ENCODE assay signal across 10 mouse cellular contexts in genomic region chr1:91747583-91747982, GRCm38 (mm10). TPM values are rescaled to one million over a fixed set of nuclear protein-coding genes. Genes with fewer than 3 reads are reported as not detected.
DNase-seq lines count a peak whose midpoint lies in the region; ATAC-seq and TF ChIP-seq lines count a peak whose summit lies in the region.
"Had no signal": no experiment of that assay in that cellular context is flagged by ENCODE, and none has a peak within 500 bp of the region (broad histone marks: within the 10 kb centered on the region; RNA-seq: fewer than 3 reads in every experiment).

No protein-coding gene starts in this region.

- no peaks in the 10 kb centered on the region for H3K27me3 ChIP-seq in liver, embryonic 11.5 days (replicated peaks; ENCODE audit: control insufficient read depth, insufficient read depth, low read length)
- H3K27me3 ChIP-seq in liver, embryonic 12.5 days (replicated peaks) = no peaks in the 10 kb centered on the region
- no peaks in the 10 kb centered on the region for H3K27me3 ChIP-seq in forebrain, embryonic 15.5 days
- H3K27me3 ChIP-seq in hindbrain, postnatal 0 days (ENCODE audit: insufficient read depth, low read length) = no peaks in the 10 kb centered on the region
- H3K27me3 ChIP-seq in midbrain, embryonic 14.5 days (ENCODE audit: control insufficient read depth, insufficient read depth, low read length) = 0 out of 2 replicates have a peak, but pooled peaks cover 4% of the 10 kb centered on the region
- H3K27me3 ChIP-seq: neural tube, embryonic 12.5 days had no signal

- no peaks in the 10 kb centered on the region for H3K9me3 ChIP-seq in liver, embryonic 11.5 days (ENCODE audit: control insufficient read depth, low read length)
- H3K9me3 ChIP-seq in liver, embryonic 12.5 days (replicated peaks) = no peaks in the 10 kb centered on the region
- H3K9me3 ChIP-seq in forebrain, embryonic 15.5 days = no peaks in the 10 kb centered on the region
- no peaks in the 10 kb centered on the region for H3K9me3 ChIP-seq in hindbrain, postnatal 0 days (ENCODE audit: low read length)
- no peaks in the 10 kb centered on the region for H3K9me3 ChIP-seq in midbrain, embryonic 14.5 days (ENCODE audit: control insufficient read depth, low read length)
- H3K9me3 ChIP-seq: neural tube, embryonic 12.5 days had no signal

- no peak overlapping the region for H3K9ac ChIP-seq in liver, embryonic 11.5 days (ENCODE audit: low read depth, low read length)
- H3K9ac ChIP-seq in liver, embryonic 12.5 days = no peak overlapping the region
- no peak overlapping the region for H3K9ac ChIP-seq in forebrain, embryonic 15.5 days (replicated peaks)
- no peak overlapping the region for H3K9ac ChIP-seq in hindbrain, postnatal 0 days (replicated peaks; ENCODE audit: low read length)
- H3K9ac ChIP-seq in midbrain, embryonic 14.5 days (replicated peaks; ENCODE audit: low read length) = no peak overlapping the region
- H3K9ac ChIP-seq: neural tube, embryonic 12.5 days had no signal

- no peaks in the 10 kb centered on the region for H3K36me3 ChIP-seq in liver, embryonic 11.5 days (ENCODE audit: control insufficient read depth, insufficient read depth, low read length)
- H3K36me3 ChIP-seq in liver, embryonic 12.5 days = no peaks in the 10 kb centered on the region
- no peaks in the 10 kb centered on the region for H3K36me3 ChIP-seq in forebrain, embryonic 15.5 days
- no peaks in the 10 kb centered on the region for H3K36me3 ChIP-seq in hindbrain, postnatal 0 days (ENCODE audit: insufficient read depth, low read length)
- H3K36me3 ChIP-seq in midbrain, embryonic 14.5 days (ENCODE audit: control insufficient read depth, insufficient read depth, low read length) = no peaks in the 10 kb centered on the region
- H3K36me3 ChIP-seq: neural tube, embryonic 12.5 days had no signal

- H3K4me1 ChIP-seq in liver, embryonic 11.5 days (replicated peaks; ENCODE audit: control insufficient read depth, insufficient read depth, low read length) = no peaks in the 10 kb centered on the region
- H3K4me1 ChIP-seq in liver, embryonic 12.5 days = no peaks in the 10 kb centered on the region
- 0 out of 2 replicates have a peak, but pooled peaks cover 3% of the 10 kb centered on the region for H3K4me1 ChIP-seq in forebrain, embryonic 15.5 days
- peaks cover 5% of the 10 kb centered on the region; the same call in 1 of the 2 replicates for H3K4me1 ChIP-seq in hindbrain, postnatal 0 days (ENCODE audit: insufficient read depth, low read length)
- H3K4me1 ChIP-seq in midbrain, embryonic 14.5 days (ENCODE audit: control insufficient read depth, insufficient read depth, low read length) = peaks cover 5% of the 10 kb centered on the region; the same call in 1 of the 2 replicates
- H3K4me1 ChIP-seq: neural tube, embryonic 12.5 days had no signal

- no peak overlapping the region for H3K4me3 ChIP-seq in liver, embryonic 11.5 days (ENCODE audit: low read depth, low read length)
- no peak overlapping the region for H3K4me3 ChIP-seq in liver, embryonic 12.5 days
- no peak overlapping the region for H3K4me3 ChIP-seq in forebrain, embryonic 15.5 days
- H3K4me3 ChIP-seq in hindbrain, postnatal 0 days (ENCODE audit: low read length) = no peak overlapping the region
- no peak overlapping the region for H3K4me3 ChIP-seq in midbrain, embryonic 14.5 days (replicated peaks; ENCODE audit: low read depth, low read length)
- H3K4me3 ChIP-seq: neural tube, embryonic 12.5 days had no signal

- peak; percentile 28 for DNase-seq in liver, embryonic 11.5 days (ENCODE audit: low spot score)
- peak; percentile 49 for DNase-seq in hindbrain, postnatal 0 days (ENCODE audit: low spot score)
- peak; percentile 74 for DNase-seq in midbrain, embryonic 14.5 days
- DNase-seq in thymus, postnatal 4 days = no peak
- no peak for DNase-seq in spleen, postnatal 10 days (ENCODE audit: low spot score in 2 of 2)
- DNase-seq in right cerebral cortex, postnatal 4 days = no peak

- no peak overlapping the region for H3K27ac ChIP-seq in liver, embryonic 11.5 days (ENCODE audit: low read depth, low read length)
- H3K27ac ChIP-seq in liver, embryonic 12.5 days = no peak overlapping the region
- no peak overlapping the region for H3K27ac ChIP-seq in forebrain, embryonic 15.5 days (replicated peaks)
- no peak overlapping the region for H3K27ac ChIP-seq in hindbrain, postnatal 0 days
- H3K27ac ChIP-seq in midbrain, embryonic 14.5 days (replicated peaks; ENCODE audit: low read depth, low read length) = no peak overlapping the region
- H3K27ac ChIP-seq: neural tube, embryonic 12.5 days had no signal

- H3K4me2 ChIP-seq in liver, embryonic 11.5 days = no peak overlapping the region
- H3K4me2 ChIP-seq in liver, embryonic 12.5 days = no peak overlapping the region
- no peak overlapping the region for H3K4me2 ChIP-seq in forebrain, embryonic 15.5 days (replicated peaks)
- H3K4me2 ChIP-seq in hindbrain, postnatal 0 days (ENCODE audit: low read depth, low read length) = 0 out of 2 replicates have a peak overlapping the region, but pooled peaks have one; percentile 10
- H3K4me2 ChIP-seq in midbrain, embryonic 14.5 days (ENCODE audit: low read length) = peak overlapping the region; percentile 33; the same call in 1 of the 2 replicates
- H3K4me2 ChIP-seq: neural tube, embryonic 12.5 days had no signal

- no peak for TF ChIP-seq CTCF in hindbrain, postnatal 0 days (IDR thresholded peaks at IDR 0.05; ENCODE audit: low read depth)

- 59% methylated on average over 11 of the region's 11 CpGs for WGBS in liver, embryonic 11.5 days
- WGBS in liver, embryonic 12.5 days (ENCODE audit: insufficient replicate concordance) = 54% methylated on average over 11 of the region's 11 CpGs
- WGBS in forebrain, embryonic 15.5 days = 20% methylated on average over 11 of the region's 11 CpGs
- 11% methylated on average over 11 of the region's 11 CpGs for WGBS in hindbrain, postnatal 0 days
- 8% methylated on average over 11 of the region's 11 CpGs for WGBS in midbrain, embryonic 14.5 days

- ATAC-seq in liver, embryonic 11.5 days (replicated peaks; ENCODE audit: low FRiP score) = no peak
- ATAC-seq in liver, embryonic 12.5 days = no peak
- peak; percentile 68 for ATAC-seq in forebrain, embryonic 15.5 days (replicated peaks)
- no peak for ATAC-seq in hindbrain, postnatal 0 days
- no peak for ATAC-seq in midbrain, embryonic 14.5 days (ENCODE audit: low FRiP score, low TSS enrichment)
- ATAC-seq: intestine, embryonic 16.5 days had no signal

RNA-seq across cellular contexts. Expression of gene Twist2, which starts 53.7 kb away (rescaled TPM):
- 4.5 and 5.8 TPM in 2 replicates for polyA plus RNA-seq in liver, embryonic 11.5 days (2014; fragmentation: Nextera tagmentation; extraction: Ambion mirVana)
- 0.87 and 1.0 TPM in 2 replicates for polyA plus RNA-seq in liver, embryonic 12.5 days (2016; fragmentation: Nextera tagmentation; extraction: Ambion mirVana)
- polyA plus RNA-seq in forebrain, embryonic 15.5 days (2015; fragmentation: Nextera tagmentation; extraction: Ambion mirVana) = 0.29 and 0.86 TPM in 2 replicates
- 2.3 and 3.0 TPM in 2 replicates for total RNA-seq in hindbrain, postnatal 0 days (2014; rRNA removed)
- polyA plus RNA-seq in hindbrain, postnatal 0 days (2015; fragmentation: Nextera tagmentation; extraction: Ambion mirVana) = 2.3 and 2.4 TPM in 2 replicates
- 1.4 and 1.6 TPM in 2 replicates for polyA plus RNA-seq in midbrain, embryonic 14.5 days (2014; fragmentation: Nextera tagmentation; extraction: Ambion mirVana)

Comparison
In these comparisons a context has a peak if more than half of its experiments do, and no peak if none do; other contexts are left out.
1. DNase-seq: peak in liver, embryonic 11.5 days (single experiment), hindbrain, postnatal 0 days (single experiment) and midbrain, embryonic 14.5 days (single experiment); none in thymus, postnatal 4 days (single experiment), spleen, postnatal 10 days (0 of 2) and right cerebral cortex, postnatal 4 days (single experiment).
2. H3K4me2 ChIP-seq: peak in hindbrain, postnatal 0 days (single experiment) and midbrain, embryonic 14.5 days (single experiment); none in liver, embryonic 11.5 days (single experiment), liver, embryonic 12.5 days (single experiment) and forebrain, embryonic 15.5 days (single experiment).